Mouse (Mus musculus): ENCODE data around the gene Zkscan1.
"Not testable (repeated sequence)": the region's sequence is repeated elsewhere in the genome, so short reads cannot be mapped to it uniquely, and the experiment has no call there.

Gene Zkscan1

GRCm38 (mm10) chr5:138084996-138085395 is at the start of gene Zkscan1:
TSS of gene Zkscan1 (plus strand) at chr5:138085084.
- DNase-seq (ENCODE audit: low read depth) = peak; percentile 93

- not testable (repeated sequence) for DNase-seq (ENCODE audit: low read depth)
These were observed 32.0 kb upstream of the Zkscan1 start, which contains the start of gene Smok3c for GRCm38 (mm10) chr5:138052894-138053293. TSS of gene Smok3c (plus strand) at chr5:138053194.

- no peak for DNase-seq (ENCODE audit: low read depth)
These were observed 11.1 kb upstream of the Zkscan1 start for GRCm38 (mm10) chr5:138073803-138074202.

GRCm38 (mm10) chr5:138075684-138076083 is 9.2 kb upstream of the Zkscan1 start:
- no peak for DNase-seq (ENCODE audit: low read depth)

- no peak for DNase-seq (ENCODE audit: low read depth)
These were observed 8.7 kb upstream of the Zkscan1 start for GRCm38 (mm10) chr5:138076148-138076547.

- no peak for DNase-seq (ENCODE audit: low read depth)
These were observed 4.4 kb upstream of the Zkscan1 start for GRCm38 (mm10) chr5:138080456-138080855.

DNA sequence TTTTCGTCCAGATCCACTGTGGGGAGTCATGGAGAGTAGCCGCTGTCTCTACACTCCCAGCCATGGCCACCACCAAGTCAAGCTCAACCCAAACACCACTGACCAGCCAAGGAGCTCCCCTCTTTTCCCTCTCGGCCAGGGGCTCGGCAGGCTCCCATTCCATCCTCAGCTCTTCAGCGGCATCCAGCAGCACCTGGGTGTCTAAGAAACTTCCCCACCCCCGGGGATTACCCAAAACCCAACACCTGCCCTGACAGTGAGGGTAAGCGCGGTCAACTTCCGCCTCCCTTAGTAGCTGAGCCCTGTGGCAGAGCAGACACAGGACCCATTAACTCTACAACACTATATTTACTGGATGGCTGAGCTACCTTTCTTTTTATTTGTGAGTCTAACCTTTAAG is 3.4 kb upstream of the Zkscan1 start:
- no peak for DNase-seq (ENCODE audit: low read depth)

GRCm38 (mm10) chr5:138083318-138083900 is 1.5 kb upstream of the Zkscan1 start:
- no peak for DNase-seq (ENCODE audit: low read depth)

DNA sequence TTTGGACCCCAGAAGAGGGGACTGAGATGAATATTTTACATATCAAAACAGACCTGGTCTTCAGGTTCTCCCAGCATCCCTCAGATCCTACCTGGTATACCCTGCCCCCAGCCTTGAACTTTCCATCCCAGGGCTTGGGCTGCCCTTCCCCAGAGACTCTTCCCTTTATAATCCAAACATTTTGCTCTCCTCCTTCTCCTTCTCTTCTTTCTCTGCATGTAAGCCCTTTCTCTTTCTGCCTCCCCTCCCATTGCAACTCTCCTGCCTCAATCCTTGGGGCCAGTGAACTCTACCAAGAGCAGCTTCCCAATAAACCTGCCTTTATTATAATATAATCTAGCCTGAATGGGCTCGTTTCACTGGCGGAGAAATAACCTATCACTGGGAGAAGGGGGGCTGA is 948 bp upstream of the Zkscan1 start:
- DNase-seq (ENCODE audit: low read depth) = no peak

DNA sequence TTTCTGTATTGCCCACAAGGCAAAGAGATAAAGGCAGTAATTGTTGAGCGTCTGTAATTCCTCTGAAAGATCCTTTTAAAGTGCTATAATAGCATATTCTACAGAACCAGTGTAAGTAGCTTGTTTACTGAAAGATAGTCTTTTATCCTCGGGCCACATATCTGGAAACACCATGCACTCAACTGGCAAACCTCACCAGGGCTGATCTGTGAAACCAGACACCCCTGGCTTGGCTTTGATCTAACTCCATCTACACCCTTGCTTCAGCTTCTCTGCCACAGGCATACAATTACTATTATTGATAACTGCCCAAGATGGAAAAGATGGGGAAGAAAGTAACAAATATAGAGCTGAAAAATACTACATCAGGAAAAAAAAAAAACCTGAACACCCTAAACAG is 377 bp upstream of the Zkscan1 start:
- no peak for DNase-seq (ENCODE audit: low read depth)

DNA sequence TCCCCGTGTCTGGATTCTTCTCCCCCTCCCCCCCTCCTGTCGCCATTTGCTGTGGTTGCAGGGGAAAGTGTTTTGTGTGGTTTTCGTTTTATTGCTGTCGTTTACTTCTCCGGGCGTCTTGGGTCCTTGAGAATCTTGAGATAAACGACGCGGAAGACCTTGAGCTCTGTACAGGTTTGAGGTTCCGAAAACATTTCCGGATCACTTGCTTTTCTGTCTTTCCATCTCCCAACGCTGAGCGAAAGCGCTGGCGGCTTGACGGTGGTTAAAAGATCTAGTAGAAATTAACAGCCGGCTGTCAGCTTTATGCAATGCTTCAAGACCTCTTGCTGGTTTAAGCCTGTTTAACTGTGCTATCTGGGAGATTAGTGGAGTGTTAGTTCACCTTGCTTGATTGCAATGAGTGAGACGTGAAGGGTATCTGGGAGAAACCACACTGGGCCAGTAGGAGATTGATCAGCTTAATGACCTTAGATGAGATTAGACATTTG is 582 bp downstream of the Zkscan1 start:
- DNase-seq (ENCODE audit: low read depth) = peak; percentile 48

DNA sequence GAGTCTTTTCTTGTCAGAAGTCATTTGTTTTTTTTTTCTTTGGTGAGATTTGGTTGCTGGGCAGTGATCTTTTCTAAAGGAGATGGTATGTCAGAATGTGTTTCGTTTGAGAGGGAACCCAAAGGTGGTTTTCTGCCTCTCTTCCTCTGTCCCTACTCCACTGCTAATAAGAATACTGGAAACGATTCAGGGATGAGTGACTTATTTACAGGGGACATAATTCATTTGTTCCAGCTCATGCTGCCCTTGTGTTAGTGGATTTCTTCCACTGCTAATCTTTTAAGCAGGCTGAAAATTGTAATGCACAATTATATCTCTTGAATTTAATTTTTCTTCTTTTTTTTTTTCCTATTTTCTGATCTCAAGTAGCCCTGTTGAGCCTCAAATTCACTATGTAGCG is 2.0 kb downstream of the Zkscan1 start:
- DNase-seq (ENCODE audit: low read depth) = no peak

GRCm38 (mm10) chr5:138088366-138088765 is 3.5 kb downstream of the Zkscan1 start:
- no peak for DNase-seq (ENCODE audit: low read depth)

- DNase-seq (ENCODE audit: low read depth) = no peak
These were observed 4.2 kb downstream of the Zkscan1 start for GRCm38 (mm10) chr5:138089108-138089551.

DNA sequence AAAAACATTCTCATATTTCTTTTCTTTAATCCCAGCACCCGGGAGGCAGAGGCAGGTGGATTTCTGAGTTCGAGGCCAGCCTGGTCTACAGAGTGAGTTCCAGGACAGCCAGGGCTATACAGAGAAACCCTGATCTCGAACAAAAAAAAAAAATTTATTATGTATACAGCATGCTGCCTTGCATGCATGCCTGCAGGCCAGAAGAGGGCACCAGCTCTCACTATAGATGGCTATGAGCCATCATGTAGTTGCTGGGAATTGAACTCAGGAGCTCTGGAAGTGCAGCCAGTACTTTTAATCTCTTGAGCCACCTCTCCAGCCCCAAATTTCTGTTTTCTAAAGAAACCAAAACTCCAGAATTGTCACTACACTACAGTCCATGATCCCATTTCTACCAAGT is 5.4 kb downstream of the Zkscan1 start:
- peak; percentile 41 for DNase-seq (ENCODE audit: low read depth)

DNA sequence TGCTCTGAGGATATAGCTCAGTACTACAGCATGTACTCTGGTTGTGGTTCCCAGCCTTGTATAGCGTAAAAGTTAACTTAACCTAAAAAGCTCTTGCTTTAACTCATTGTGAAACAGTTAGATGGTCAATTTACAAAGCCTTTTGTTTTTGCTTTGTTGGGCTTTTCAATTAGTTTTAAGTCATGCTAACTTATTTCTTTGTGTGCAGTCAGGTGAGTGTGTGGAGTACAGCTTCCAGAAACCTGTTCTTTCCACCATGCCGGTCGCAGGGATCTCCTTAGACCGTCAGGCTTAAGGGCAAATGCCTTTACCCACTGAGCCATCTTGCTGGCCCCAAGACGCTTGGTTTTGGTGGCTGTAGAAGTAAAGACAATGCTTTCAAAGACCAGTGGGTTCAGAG is 5.9 kb downstream of the Zkscan1 start:
- DNase-seq (ENCODE audit: low read depth) = no peak

DNA sequence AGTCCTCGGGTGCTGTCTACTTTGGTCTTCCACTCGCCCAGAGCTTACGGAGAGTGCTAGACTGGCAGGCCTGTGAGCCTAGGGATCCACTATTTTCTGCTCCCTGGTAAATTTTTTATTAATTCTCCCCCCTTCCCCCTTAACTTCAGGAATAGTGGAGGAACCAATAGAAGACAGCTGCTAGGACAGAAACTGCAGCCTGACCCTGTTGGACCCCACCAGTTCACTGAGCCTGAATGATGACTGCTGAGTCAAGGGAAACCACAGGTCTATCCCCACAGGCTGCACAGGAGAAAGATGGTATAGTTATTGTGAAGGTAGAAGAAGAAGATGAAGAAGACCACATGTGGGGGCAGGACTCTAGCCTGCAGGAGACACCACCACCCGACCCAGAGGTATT is 7.9 kb downstream of the Zkscan1 start:
- no peak for DNase-seq (ENCODE audit: low read depth)

DNA sequence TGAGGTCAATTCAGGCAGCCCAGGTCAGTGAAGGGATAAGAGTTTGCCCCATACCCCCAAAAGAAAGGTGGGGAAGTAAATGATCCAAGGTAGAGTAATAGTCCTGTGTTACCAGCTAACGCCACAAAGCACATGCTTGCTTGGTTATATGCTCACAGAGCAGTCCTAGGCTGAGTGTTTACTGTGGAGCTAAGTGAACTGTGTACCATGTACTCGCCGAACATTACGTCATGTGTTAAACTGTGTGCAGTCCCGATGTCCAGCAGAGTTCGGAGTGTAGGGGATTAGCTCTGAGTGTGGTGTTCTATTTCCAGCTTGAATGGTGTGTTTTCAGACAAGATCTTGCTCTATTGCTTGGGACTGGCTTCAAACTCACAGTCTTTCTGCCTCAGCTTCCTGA is 9.6 kb downstream of the Zkscan1 start:
- DNase-seq (ENCODE audit: low read depth) = no peak

GRCm38 (mm10) chr5:138104976-138105375 is 20.1 kb downstream of the Zkscan1 start:
- no peak for DNase-seq (ENCODE audit: low read depth)

GRCm38 (mm10) chr5:138107130-138107529 is 22.2 kb downstream of the Zkscan1 start:
- no peak for DNase-seq (ENCODE audit: low read depth)

DNA sequence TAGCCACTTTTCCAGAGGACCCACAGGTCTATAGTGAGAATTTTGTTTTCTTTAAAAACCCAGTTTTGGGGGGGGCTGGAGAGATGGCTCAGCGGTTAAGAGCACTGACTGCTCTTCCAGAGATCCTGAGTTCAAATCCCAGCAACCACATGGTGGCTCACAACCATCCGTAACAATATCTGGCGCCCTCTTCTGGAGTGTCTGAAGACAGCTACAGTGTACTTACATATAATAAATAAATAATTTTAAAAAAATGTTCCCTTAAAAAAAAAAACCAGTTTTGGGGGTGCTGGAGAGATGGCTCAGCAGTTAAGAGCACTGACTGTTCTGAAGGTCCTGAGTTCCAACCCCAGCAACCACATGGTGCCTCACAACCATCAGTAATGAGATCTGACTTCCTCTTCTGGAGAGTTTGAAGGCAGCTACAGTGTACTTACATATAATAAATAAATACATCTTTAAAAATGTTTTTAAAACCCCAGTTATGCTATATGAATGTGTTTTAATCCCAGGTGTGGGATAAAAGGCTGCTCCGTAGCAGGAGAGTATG is 25.0 kb downstream of the Zkscan1 start:
- not testable (repeated sequence) for DNase-seq (ENCODE audit: low read depth)

- DNase-seq (ENCODE audit: low read depth) = peak; percentile 97
These were observed 31.6 kb downstream of the Zkscan1 start, which contains the start of gene Zscan21 for GRCm38 (mm10) chr5:138116255-138117198. TSS of gene Zscan21 (plus strand) at chr5:138116903.

Measured in NIH3T3 (cell line).